Mouse (Mus musculus): ENCODE results near the gene Irx2. TPM values are rescaled to one million over a fixed set of nuclear protein-coding genes. Genes with fewer than 3 reads are reported as not detected.

Irx2 gene
- total and polyA plus RNA-seq, 2 experiments from 2014 or later, result 2.4 to 2.6 TPM

- 85% methylated on average over 2 of the region's 2 CpGs for WGBS
- Histone ChIP-seq H3K27me3 (ENCODE audit: insufficient read depth, low read length) (no peaks in the 10 kb centered on the region; the same call in 1 of the 2 replicates), H3K4me3 (ENCODE audit: low read depth, low read length) (no peak overlapping the region), H3K27ac (ENCODE audit: low read depth, low read length) (no peak overlapping the region), H3K4me1 (ENCODE audit: insufficient read depth) (no peaks in the 10 kb centered on the region), H3K9ac (no peak overlapping the region), H3K4me2 (ENCODE audit: low read depth) (no peak overlapping the region), H3K36me3 (ENCODE audit: insufficient read depth) (no peaks in the 10 kb centered on the region), H3K9me3 (ENCODE audit: low read length) (no peaks in the 10 kb centered on the region)
- DNase-seq (no peak), ATAC-seq (no peak)
- TF ChIP-seq CTCF (IDR thresholded peaks at IDR 0.05; ENCODE audit: low read depth), result no peak
These were observed 18.3 kb upstream of the Irx2 start for GRCm38 (mm10) chr13:72610277-72610676.

- Histone ChIP-seq H3K9ac (no peak overlapping the region), H3K27ac (ENCODE audit: low read depth, low read length) (no peak overlapping the region), H3K36me3 (ENCODE audit: insufficient read depth) (no peaks in the 10 kb centered on the region), H3K4me3 (ENCODE audit: low read depth, low read length) (no peak overlapping the region), H3K4me2 (ENCODE audit: low read depth) (0 out of 2 replicates have a peak overlapping the region, but pooled peaks have one; percentile 3), H3K9me3 (ENCODE audit: low read length) (no peaks in the 10 kb centered on the region), H3K27me3 (ENCODE audit: insufficient read depth, low read length) (peaks cover 91% of the 10 kb centered on the region), H3K4me1 (ENCODE audit: insufficient read depth) (no peaks in the 10 kb centered on the region)
- ATAC-seq (peak; percentile 48; the same call in 1 of the 2 replicates), DNase-seq (peak; percentile 25)
- WGBS, result 2% methylated on average over 46 of the region's 46 CpGs
- peak; percentile 44 for TF ChIP-seq CTCF (IDR thresholded peaks at IDR 0.05; ENCODE audit: low read depth)
These were observed 4.4 kb upstream of the Irx2 start for GRCm38 (mm10) chr13:72623926-72624846.

GRCm38 (mm10) chr13:72624847-72625170, 3.8 kb upstream of the Irx2 start:
- peaks cover 91% of the 10 kb centered on the region for H3K27me3 ChIP-seq (ENCODE audit: insufficient read depth, low read length)
- H3K4me1 ChIP-seq (ENCODE audit: insufficient read depth), result no peaks in the 10 kb centered on the region
- H3K36me3 ChIP-seq (ENCODE audit: insufficient read depth), result no peaks in the 10 kb centered on the region
- TF ChIP-seq CTCF (IDR thresholded peaks at IDR 0.05; ENCODE audit: low read depth), result no peak
- no peak overlapping the region for H3K27ac ChIP-seq (ENCODE audit: low read depth, low read length)
- H3K9ac ChIP-seq, result no peak overlapping the region
- H3K4me2 ChIP-seq (ENCODE audit: low read depth), result 0 out of 2 replicates have a peak overlapping the region, but pooled peaks have one; percentile 3
- DNase-seq (peak; percentile 76), ATAC-seq (no peak)
- WGBS, result 6% methylated on average over 6 of the region's 6 CpGs
- H3K9me3 ChIP-seq (ENCODE audit: low read length), result no peaks in the 10 kb centered on the region
- no peak overlapping the region for H3K4me3 ChIP-seq (ENCODE audit: low read depth, low read length)

- 5% methylated on average over 28 of the region's 28 CpGs for WGBS
- no peak overlapping the region for H3K9ac ChIP-seq
- H3K36me3 ChIP-seq (ENCODE audit: insufficient read depth), result no peaks in the 10 kb centered on the region
- peaks cover 95% of the 10 kb centered on the region for H3K27me3 ChIP-seq (ENCODE audit: insufficient read depth, low read length)
- DNase-seq (peak; percentile 52), ATAC-seq (no peak)
- H3K4me1 ChIP-seq (ENCODE audit: insufficient read depth), result no peaks in the 10 kb centered on the region
- no peaks in the 10 kb centered on the region for H3K9me3 ChIP-seq (ENCODE audit: low read length)
- peak; percentile 29; the same call in 1 of the 2 replicates for TF ChIP-seq CTCF (IDR thresholded peaks at IDR 0.05; ENCODE audit: low read depth)
- no peak overlapping the region for H3K4me2 ChIP-seq (ENCODE audit: low read depth)
- H3K27ac ChIP-seq (ENCODE audit: low read depth, low read length), result no peak overlapping the region
- H3K4me3 ChIP-seq (ENCODE audit: low read depth, low read length), result no peak overlapping the region
These were observed 3.2 kb upstream of the Irx2 start for GRCm38 (mm10) chr13:72625236-72625950.

- ATAC-seq (no peak), DNase-seq (peak; percentile 36)
- Histone ChIP-seq H3K36me3 (ENCODE audit: insufficient read depth) (no peaks in the 10 kb centered on the region), H3K4me3 (ENCODE audit: low read depth, low read length) (peak overlapping the region; percentile 38; the same call in 1 of the 2 replicates), H3K4me2 (ENCODE audit: low read depth) (peak overlapping the region; percentile 69), H3K27me3 (ENCODE audit: insufficient read depth, low read length) (peaks cover 90% of the 10 kb centered on the region), H3K9me3 (ENCODE audit: low read length) (no peaks in the 10 kb centered on the region), H3K4me1 (ENCODE audit: insufficient read depth) (no peaks in the 10 kb centered on the region), H3K27ac (ENCODE audit: low read depth, low read length) (no peak overlapping the region), H3K9ac (no peak overlapping the region)
- WGBS, result 2% methylated on average over 42 of the region's 42 CpGs
- no peak; the same call in 1 of the 2 replicates for TF ChIP-seq CTCF (IDR thresholded peaks at IDR 0.05; ENCODE audit: low read depth)
These were observed 964 bp upstream of the Irx2 start for GRCm38 (mm10) chr13:72627391-72628321.

GRCm38 (mm10) chr13:72628935-72629631, 463 bp downstream of the Irx2 start:
- no peaks in the 10 kb centered on the region for H3K9me3 ChIP-seq (ENCODE audit: low read length)
- no peak for TF ChIP-seq CTCF (IDR thresholded peaks at IDR 0.05; ENCODE audit: low read depth)
- peak overlapping the region; percentile 38 for H3K4me3 ChIP-seq (ENCODE audit: low read depth, low read length)
- H3K27me3 ChIP-seq (ENCODE audit: insufficient read depth, low read length), result peaks cover 89% of the 10 kb centered on the region
- H3K4me1 ChIP-seq (ENCODE audit: insufficient read depth), result no peaks in the 10 kb centered on the region
- ATAC-seq, result peak; percentile 59
- under 1% methylated on average over 80 of the region's 88 CpGs for WGBS
- no peaks in the 10 kb centered on the region for H3K36me3 ChIP-seq (ENCODE audit: insufficient read depth)
- H3K27ac ChIP-seq (ENCODE audit: low read depth, low read length), result no peak overlapping the region
- no peak overlapping the region for H3K9ac ChIP-seq
- DNase-seq, result peak; percentile 59
- peak overlapping the region; percentile 69 for H3K4me2 ChIP-seq (ENCODE audit: low read depth)

All from forebrain, postnatal 0 days (tissue).